Mouse (Mus musculus) cerebellum, postnatal 36 days (tissue): ENCODE data around the gene Fetub.

Source experiments
- DNase-seq, 2 experiments: peaks; one replicate each; pipeline ENCODE4 v3.0.0; 2021 to 2022; ENCODE audit warnings: mixed read lengths in 2 of 2

The Fetub gene

GRCm38 (mm10) chr16:22918034-22918433 is at the start of gene Fetub:
Fetub (plus strand) TSS chr16:22918334.
- DNase-seq: no peak

- no peak for DNase-seq
Measured at GRCm38 (mm10) chr16:22872397-22872796, 45.7 kb upstream of the Fetub start.

DNA sequence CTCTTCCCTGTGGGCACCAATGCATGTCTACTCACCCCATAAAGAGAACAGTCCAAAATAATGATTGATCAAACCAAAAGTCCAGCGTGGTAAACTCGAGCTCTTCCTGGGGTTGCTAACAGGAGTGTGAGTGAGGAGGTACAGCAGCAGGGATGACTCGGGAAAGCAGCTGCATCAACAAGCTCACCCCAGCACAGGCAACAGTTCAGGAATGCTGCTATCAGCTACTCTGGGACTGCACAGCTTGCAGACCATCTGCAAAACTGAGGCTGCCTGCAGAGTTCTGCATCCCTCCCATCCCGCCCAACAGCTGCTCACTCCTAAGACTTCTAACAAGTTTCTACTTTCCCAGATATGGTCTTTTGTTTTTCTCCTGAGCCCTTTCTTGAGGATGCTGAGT is 44.8 kb upstream of the Fetub start:
- DNase-seq: no peak

DNA sequence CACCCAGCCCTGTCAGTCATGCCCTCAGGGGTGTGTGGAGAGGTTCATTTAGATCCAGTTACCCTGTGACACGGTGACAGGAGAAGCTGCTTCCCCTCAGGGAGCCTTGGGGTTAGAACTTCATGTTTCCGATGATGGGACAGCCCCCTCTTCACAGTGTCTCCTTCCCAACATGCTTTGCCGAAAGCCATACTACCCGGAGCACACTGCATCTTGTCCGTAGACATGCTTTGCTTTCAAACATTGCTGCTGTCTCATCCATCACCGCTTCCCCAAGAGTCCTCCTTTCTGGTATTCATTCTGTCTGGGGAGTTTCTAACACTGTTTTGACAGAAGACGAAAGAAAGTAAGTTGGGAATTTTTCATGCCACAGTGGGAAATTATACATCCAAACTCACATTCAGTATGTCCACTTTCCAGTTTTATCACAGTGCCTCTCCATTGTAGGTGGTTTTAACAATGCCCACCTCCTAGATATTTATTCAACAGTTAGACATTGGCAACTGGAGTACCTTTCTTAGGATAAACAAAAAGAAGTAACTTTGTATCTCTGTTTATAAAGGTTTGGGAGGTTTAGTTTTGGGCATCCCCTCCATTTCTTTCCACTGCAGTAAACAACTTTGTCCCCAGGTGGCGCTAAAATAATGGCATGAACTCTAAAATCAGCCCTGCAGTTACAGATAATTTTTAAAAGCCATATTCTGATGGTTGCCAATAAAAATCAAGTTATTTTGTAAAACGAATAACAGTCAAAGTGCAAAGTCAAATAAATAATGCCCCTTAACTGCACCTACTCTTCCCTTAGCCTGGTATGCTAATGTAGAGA is 41.7 kb upstream of the Fetub start:
- DNase-seq: peak in 1 of 2 experiments; percentile 19

DNA sequence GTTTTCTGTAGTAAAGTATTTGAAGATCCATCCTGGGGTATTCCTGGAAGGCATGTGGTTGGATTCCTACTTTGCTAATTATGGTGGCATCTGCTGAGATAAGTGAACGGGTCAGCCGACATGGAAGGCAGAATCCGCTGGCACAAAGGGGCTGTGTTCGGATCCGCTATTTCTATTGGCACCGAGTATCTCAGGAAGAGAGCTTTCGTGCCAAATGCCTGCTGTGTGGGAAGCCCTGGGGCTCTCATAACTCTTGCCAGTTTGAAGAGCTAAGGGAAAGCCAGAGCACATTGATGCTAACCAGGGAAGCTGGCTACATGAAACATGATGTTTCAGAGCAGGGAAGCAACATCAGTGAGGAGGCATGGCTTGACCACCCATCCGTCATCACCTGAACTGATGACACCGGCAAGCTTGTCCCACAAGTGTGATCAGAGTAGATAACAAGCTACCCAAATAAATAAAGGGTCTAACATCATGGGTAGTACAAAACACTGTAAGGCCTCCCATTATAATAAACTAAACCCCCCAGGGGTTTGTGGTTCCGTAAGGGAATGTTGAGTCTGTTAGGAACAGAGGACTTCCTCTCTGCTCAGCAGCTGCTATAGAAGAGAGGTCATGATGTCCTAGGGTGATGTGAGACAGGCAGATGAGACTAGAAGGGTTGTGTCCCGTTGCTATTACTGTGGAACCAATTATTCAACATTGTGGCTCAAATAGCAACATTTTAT is 40.3 kb upstream of the Fetub start:
- peak; percentile 15 to 31 for DNase-seq

DNA sequence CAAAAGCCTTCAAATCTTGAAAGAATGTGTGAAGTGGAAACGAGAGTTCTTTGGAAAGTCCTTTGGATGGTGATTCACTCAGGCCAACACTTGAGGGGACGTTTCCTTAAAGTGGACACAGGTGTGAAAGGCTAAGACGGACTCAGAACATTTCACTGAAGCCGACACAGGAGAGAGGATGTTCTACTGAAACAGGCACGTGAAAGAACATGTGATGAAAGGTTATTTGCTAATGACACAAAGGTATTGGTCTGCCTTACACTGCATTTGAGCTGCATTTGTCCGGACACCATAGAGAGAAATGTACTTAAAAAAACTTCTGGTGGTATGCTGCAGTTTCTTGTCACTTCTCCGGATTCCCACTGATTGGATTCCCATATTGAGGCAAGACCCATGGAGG is 39.4 kb upstream of the Fetub start:
- DNase-seq: no peak

GRCm38 (mm10) chr16:22879945-22880595 is 38.1 kb upstream of the Fetub start:
- no peak for DNase-seq

DNA sequence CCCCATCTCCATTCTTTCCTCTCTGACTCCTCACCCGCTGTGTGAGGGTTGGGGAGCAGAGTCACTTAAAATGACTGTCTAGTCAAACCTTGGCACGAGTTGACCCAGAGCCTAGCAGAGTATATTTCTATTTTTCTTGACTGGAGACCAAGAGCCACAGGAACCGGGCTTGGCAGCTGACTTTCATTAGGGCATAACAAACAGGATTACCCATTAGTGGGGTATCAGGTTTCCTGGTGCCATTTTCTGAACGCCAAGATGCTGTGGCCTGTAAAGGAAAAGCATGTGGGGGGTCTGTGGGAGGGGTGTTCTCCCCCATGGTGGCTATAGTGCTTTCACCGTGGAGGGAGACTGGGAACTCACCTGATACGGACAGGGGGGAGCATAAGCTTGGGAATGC is 37.2 kb upstream of the Fetub start:
- DNase-seq: no peak

DNA sequence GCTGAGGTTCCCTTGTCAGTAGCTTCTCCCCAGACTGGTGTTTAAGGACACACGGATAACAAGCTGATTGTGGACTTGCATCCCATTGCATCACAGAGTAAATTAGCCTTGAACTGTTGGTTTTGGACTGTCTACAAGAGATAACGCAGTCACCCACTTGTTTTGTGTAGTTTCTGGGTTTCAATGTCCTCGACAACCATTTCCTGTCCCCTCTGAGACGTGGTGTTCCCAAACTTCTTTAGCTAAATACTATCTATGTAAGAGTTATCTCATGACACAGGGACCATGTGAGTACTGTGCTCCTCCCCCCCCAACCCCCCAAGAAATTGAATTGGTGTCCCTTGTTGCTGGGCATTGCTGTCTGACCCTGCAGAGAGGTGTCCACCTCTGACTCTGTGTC is 36.6 kb upstream of the Fetub start:
- DNase-seq: no peak

DNA sequence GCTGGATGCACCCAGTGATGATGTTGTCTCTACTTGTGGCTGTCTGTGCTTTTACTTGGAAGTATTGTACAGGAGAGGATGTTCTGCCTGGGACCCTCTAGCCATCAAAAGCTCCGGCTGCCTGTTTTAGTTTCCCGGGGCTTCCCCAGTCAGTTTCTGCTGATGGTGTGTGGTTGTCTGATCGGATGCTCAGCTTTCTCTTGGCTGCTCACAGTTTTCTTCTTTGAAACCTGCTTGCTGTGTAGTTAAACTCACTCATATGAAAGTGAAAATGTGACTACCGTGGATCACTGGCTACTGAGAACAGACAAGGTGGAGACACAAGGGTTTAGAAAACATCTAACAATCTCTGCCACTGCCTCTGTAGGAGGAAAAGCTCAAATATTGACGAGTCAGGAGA is 34.7 kb upstream of the Fetub start:
- no peak for DNase-seq

DNA sequence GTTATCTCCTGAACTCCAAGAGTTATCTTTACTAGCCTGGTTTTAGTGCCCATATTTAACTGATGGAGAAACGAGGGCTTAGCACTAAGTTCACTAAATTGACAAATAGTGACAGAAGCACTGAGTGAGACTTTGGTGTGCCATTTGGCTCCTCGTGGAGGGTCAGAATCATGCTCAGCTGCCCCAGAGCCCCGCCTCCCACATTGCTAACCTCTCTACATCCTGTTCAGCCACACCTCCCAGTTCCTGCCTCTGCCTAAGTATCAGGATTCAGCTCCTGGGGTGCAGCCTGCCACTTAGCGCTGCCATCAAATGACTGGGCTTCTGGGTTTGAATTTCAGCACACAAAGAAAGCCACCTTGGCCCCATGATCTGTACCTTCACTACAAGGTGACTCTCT is 32.8 kb upstream of the Fetub start:
- no peak for DNase-seq

DNA sequence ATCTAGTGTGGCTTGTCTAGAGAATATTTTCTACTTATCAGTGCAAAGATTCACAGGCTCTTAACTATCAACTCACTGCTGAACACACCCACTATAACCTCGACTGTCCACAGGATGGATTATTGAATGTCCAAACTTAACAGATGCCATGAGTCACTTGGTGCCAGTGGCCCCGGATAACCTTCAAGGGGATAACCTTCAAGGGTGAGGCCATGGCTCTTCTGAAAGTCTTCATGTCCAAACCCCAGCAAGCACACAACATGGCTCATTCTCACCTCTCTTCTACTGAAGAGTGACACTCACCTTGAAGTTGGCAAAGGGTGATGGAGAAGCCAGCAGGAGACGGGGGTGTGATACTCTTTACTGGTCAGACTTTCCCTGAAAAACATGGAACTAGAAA is 31.4 kb upstream of the Fetub start:
- DNase-seq: no peak

- DNase-seq: no peak
Measured at GRCm38 (mm10) chr16:22888835-22889234, 29.3 kb upstream of the Fetub start.

DNA sequence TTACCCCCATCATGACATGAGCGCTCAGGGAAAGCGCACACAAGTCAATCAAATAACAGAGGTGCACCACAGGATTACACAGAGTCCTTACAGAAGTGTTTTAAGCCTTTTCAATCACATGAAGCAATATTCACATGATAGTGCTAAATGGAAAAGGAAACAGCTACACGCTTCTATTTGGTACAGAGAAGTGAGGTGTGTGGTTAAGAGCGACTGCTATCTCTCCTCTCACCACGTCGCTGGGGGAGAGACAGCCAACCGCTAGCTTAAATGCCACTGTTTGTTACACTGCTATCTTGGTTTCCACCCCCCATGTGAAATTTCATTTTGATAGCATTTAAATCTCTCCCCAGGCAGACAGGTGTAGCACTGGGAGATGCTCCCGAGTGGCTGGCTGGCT is 28.4 kb upstream of the Fetub start:
- DNase-seq: no peak

GRCm38 (mm10) chr16:22890683-22891510 is 27.2 kb upstream of the Fetub start, which contains the start of gene Ahsg:
Ahsg (plus strand) TSS chr16:22891277.
- DNase-seq: no peak

DNA sequence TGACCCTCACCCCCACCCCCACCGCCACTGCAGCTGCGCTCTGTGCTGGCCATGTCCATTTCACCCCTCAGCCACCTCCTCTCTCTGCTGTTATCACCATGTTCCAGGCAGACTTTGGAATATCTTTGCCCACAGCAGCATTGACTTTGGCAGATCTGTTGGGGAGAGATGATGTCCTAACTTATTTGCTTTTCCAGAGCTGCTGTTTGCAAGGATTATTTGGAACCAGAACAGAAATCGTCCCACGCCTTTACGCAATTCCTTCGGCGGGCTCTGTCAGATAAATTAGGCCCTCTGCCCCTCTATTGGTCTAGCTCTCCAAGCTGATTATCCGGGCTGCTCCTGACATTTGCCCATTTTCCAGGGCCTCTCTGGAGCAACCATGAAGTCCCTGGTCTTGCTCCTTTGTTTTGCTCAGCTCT is 26.4 kb upstream of the Fetub start:
- no peak for DNase-seq

DNA sequence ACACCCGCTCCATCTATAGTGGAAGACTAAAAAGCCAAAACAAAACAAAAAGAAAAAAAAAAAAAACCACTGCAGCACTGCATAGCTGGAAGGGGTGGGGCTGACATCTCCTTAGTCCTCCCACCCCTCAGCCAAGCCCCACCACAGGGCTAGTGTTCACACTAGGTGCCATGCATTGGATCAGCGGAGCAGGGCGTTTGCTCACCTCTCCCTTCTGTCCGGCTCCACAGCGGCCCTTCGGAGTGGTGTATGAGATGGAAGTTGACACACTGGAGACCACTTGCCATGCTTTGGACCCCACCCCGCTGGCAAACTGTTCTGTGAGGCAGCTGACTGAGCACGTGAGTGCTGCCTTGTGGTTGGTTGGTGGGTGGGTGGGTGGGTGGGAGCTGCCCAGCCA is 24.0 kb upstream of the Fetub start:
- DNase-seq: no peak

GRCm38 (mm10) chr16:22896618-22897017 is 21.5 kb upstream of the Fetub start:
- DNase-seq: no peak

DNA sequence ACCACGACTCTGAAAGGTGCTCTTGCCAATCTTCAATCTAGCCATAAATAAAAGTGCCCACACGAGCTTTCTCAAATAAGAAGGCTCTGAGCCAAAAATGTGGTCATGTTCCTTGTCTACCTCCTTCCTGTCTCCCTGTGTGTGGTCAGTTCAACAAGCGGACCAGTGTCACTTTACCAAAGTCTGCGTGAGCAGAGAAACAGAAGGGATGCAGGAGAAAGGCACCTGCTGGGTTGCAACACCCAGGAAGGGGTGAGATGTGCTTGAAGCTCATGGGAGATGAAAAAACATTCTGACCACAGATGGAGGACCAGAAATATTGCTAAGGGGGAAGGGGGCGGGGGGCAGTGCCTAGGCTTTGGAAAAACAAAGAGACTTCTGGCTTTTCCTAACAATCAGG is 18.8 kb upstream of the Fetub start:
- no peak for DNase-seq

DNA sequence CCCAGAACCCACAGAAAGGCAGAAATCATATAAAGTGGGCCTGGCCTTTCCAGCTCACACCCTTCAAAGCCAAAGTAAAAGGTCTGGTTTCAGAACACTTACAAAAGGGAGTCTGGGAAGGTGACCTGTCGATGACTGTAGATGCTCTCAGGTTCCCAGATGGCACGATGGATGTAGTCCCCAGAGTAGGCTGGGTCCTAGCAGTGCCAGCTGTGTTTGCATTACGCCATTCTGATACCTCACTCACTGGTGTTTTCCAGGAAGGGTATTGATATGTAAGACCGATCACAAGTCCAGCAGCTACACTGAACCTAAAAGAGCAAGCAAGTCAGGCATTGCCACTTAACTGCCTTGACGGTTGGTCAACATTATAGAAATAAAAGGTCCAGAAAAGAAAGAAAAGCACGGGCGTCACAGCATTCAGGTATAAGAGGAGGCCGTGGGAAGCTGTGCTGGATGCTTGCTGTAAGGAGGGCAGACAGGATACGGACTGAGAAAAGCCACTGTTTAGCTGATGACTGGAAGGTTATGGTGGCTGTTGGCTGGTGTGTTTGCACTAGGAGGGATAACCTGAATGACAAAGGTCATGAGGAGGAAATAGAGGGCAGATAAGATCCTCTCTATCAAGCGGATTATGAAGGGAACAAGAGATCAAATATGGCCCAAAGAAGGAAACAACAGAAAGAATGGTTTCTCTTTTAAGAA is 18.1 kb upstream of the Fetub start:
- DNase-seq: no peak

DNA sequence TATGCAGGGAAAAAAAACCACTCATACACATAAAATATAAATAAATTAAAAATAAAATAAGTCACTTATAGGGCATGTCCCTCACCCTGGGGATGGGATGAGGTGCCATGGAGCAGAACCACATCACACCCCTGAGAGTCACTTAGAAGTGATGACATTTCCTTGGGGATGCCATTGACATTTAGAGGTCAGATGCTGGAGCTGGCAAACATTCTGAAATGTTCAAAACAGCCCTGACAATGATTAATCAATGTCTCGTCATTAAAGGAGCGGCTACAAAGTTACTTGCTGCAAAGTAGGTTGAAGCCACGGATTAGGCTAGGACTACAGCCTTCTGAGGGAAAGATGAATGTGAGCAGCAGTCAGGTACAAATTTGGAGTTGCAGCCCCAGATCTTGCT is 16.8 kb upstream of the Fetub start:
- no peak for DNase-seq

DNA sequence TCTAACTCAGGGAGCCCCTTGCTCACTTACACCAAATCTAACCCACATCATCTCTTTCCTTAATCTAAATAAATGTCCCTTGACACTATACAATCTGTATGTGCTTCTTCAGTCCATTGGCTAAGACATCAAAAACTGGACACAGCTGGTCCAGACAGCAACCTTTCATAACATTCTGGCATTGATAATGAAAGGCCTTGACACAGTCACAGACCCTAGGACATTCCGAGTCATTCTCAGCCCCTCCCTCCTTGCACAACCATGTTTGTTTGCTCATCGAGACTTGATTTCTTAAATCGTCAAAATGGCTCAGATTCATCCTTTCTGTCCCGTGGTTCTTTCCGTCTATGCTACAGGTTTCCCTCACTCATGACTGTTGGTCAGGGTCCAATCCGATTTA is 8.8 kb upstream of the Fetub start:
- no peak for DNase-seq
